Mouse (Mus musculus): ENCODE data around the gene Defa17.
"Not testable (repeated sequence)": the region's sequence is repeated elsewhere in the genome, so short reads cannot be mapped to it uniquely, and the experiment has no call there.

The Defa17 gene

GRCm38 (mm10) chr8:21655480-21655879 lies at the start of gene Defa17:
Defa17 (plus strand) TSS chr8:21655780.
- DNase-seq: not testable (repeated sequence)

- not testable (repeated sequence) for DNase-seq
These were observed 37.7 kb upstream of the Defa17 start, which contains the start of gene Defa26 for GRCm38 (mm10) chr8:21617883-21618282. Defa26 (plus strand) TSS chr8:21618183.

DNA sequence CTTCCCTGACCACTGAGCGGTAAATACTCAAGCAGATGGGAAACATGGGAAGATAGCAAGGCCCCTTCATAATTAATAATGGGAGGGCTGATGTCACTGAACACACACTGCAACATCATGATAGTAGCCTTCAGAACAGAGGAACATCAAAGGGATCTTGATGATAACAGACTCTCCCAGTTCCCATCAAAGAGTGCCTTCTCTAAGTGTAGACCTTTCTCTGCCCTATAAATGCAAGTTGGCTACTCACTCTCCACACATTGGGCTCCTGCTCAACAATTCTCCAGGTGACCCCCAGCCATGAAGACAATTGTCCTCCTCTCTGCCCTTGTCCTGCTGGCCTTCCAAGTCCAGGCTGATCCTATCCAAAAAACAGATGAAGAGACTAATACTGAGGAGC lies 9.9 kb downstream of the Defa17 start, which contains the start of gene Defa34:
TSS of gene Defa34 (plus strand) at position 301 of the 400 bp plus-strand sequence.
- not testable (repeated sequence) for DNase-seq

GRCm38 (mm10) chr8:21703545-21703944 lies 48.0 kb downstream of the Defa17 start, which contains the start of gene AY761184:
AY761184 (minus strand) TSS chr8:21703645.
- DNase-seq: not testable (repeated sequence)
